Mouse (Mus musculus): ENCODE results near the gene Slc7a7.
"Not testable (repeated sequence)": the region's sequence is repeated elsewhere in the genome, so short reads cannot be mapped to it uniquely, and the experiment has no call there.

Gene Slc7a7

DNA sequence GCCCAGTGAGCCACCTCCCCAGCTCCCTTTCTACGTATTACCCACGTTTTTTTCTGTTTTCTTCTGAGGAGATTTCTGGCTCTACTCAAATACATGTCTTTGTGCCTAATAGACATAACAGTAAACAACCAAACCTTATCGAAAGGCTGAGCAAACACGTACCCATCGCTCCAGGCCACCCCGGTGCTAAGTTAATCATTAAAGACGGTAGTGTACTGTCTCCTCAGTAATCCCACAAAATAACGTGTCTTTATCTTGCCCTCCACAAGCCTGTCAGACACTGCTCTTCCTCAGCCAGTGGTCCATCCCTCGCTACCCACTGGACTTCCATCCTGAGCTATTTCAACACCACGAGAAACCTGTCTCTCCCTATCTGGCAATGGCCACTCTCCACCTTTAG, 35.8 kb downstream of the Slc7a7 start:
- no peak for DNase-seq (ENCODE audit: extremely low read depth, insufficient read length, low spot score)

DNA sequence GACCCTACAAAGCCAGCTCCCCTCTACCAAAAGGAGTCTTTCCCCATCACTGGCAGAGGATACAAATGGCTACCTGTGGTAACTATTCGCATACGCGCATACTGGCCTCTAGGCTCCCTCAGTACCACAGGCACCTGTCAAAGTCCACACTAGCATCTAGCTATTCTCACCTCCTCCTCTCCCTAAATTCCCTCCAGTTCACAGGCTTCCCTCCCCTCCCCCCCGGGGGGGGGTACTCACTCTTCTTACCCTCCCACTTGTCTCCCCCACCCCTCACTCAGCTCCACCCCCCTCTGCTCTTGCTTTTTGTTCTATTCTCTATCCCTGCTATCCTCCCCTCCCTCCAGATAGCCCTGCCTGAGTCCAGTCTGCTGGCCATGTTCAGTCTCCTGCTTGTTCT, 37.0 kb downstream of the Slc7a7 start:
- DNase-seq (ENCODE audit: extremely low read depth, insufficient read length, low spot score) = no peak

DNA sequence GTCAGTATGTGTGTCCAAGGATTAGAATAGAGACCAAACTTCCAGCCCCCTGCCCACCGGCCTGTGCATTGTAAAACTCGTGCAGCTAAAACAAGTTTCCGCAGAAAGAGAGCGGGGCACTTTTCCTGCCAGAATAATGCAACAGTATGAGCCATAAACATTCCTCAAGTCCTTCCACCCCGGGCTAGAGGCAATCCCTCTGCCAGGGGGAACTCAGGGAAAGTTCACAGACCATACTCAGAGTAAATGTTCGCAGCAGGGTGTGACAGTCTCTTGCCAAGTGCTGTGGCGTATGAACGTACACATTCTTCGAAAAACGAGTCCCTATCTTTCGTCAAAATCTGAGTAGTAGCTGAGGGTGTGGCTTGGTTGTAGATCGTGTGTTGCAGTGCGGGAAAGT, 38.0 kb downstream of the Slc7a7 start:
- no peak for DNase-seq (ENCODE audit: extremely low read depth, insufficient read length, low spot score)

DNA sequence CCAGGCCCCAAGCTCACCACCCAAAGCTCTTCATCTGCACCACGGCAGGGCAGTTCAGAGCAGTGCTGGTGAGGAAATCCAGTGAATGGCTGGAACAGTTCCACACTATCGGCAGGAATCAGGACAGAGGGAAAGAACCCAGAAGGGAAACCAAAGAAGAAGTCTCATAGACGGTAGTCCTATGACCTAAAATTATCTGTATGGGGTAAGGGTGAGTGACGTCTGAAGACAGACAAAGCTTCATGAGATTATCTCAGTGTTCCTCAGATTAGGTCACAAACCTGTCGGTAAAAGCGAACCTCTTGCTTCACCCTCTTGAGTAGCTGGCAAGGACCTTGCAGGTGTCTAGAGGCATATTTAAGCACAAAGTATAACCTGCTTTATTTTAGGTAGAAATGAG, 40.4 kb downstream of the Slc7a7 start:
- no peak for DNase-seq (ENCODE audit: extremely low read depth, insufficient read length, low spot score)

DNA sequence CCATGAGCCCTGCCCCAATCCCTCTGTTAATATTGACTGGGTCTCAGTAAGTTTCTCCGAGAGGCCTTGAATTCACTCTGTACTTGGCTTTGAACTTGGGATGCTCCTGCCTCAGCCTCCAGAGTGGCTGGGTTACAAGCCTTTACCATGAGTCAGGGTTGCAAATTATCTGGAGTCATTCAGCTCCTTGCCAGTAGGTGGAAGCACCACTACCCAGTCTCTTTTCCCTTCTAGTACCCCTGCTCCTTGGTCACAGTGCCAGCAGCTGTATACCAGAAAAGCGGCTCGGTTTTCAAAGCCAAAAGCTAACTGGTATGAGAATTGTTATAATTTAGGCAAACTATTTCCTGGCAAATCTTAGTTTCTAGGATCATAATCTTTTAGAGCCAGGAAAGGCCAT, 41.7 kb downstream of the Slc7a7 start:
- DNase-seq (ENCODE audit: extremely low read depth, insufficient read length, low spot score) = no peak

DNA sequence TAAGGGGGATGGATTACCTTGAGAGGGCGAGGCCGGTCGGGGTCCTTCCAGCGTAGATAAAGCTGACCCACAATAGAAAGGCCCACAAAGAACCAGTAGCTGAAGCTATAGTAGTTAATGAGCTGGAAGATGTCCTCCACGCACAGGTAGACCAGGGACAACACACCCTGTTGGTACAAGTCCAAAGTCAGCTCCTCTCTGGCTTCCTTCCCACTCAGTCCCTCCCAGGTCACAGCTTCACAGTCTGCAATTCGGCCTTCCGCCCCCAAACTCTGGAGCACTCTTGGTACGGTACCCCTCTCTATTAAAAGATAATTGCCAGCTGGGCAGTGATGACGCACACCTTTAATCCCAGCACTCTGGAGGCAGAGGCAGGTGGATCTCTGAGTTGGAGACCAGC, 44.7 kb downstream of the Slc7a7 start:
- DNase-seq (ENCODE audit: extremely low read depth, insufficient read length, low spot score) = no peak

DNA sequence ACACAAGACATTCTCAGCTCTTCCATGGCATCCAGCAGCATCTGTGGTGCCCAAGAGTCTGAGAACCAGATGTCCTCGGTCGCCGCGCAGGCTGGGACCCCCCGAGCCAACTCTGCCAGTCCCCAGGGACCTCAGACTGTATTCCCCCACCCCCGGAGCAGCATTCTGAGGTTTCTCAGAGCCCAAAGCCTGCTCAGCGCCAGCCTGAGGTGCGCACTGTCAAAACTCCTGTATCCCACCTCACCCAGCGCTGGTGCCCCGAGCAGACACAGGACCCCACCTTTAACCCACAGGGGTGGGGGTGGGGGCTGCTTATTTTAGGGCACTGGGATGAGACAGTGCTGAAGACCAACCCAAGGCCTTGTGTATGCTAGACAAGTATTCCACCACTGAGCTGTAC, 46.1 kb downstream of the Slc7a7 start:
- no peak for DNase-seq (ENCODE audit: extremely low read depth, insufficient read length, low spot score)

DNA sequence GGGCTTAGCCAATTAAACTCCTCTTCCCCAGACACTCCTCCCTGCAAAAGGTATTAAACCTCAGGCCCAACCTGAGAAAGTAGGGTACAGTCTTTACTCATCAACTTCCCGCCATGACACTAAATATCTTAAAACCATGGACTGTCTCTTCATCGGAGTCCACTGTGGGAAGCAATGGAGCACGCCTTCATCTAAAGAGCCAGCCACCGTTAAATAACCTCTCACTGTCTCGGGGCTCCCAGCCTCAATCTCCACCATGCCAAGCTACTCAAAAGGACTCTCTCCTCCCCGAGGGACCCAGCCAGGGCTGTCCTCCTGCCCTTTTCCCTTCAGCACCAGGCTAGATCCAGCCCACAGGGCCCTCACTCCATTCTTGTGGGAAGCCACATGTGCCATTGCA, 47.0 kb downstream of the Slc7a7 start:
- DNase-seq (ENCODE audit: extremely low read depth, insufficient read length, low spot score) = no peak

DNA sequence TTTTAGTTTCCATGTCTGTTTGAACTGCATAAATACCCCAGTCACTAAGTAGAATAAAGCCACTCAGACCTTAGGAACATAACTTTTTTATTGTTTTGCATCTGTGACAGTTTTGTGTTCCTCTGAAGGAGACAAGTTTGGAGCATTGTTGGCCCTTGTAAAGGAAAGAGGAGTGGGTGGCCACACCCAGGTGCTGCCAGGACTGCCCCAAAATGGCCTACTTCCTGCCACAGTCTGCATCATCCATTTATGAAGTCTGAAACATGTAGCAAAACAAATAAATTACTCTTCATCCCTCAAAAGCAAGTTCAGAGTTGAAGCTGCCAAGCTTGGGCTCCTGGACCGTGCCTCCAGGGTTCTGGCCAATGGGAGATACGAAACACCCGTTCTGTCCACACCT, 48.2 kb downstream of the Slc7a7 start:
- no peak for DNase-seq (ENCODE audit: extremely low read depth, insufficient read length, low spot score)

DNA sequence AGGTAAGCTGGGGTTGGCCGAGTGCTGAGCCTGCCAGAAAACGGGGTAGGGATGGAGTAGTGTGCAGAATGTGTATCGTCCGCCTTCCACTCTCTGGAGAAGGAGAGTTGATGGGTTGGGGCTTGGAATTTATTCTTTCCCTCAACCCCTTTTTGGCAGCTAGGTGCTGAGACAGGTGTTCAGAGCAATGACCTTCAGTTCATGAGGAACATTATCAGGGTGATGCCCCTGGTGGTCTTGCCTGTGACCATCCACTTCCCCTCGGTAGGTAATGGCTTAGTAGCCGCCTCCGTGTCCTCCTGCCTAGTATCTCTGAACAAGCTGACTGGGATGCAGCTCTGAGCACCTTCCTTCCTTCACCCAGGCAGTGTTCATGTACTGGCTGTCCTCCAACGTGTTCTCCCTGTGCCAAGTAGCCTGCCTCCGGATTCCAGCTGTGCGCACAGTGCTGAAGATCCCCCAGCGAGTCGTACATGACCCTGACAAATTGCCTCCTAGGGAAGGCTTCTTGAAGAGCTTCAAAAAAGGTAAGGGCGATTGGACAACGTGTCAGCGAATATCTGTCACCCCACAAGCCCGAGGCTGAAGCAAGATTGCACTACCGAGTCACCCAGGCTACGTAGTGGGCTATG, 50.0 kb downstream of the Slc7a7 start:
- no peak for DNase-seq (ENCODE audit: extremely low read depth, insufficient read length, low spot score)

DNA sequence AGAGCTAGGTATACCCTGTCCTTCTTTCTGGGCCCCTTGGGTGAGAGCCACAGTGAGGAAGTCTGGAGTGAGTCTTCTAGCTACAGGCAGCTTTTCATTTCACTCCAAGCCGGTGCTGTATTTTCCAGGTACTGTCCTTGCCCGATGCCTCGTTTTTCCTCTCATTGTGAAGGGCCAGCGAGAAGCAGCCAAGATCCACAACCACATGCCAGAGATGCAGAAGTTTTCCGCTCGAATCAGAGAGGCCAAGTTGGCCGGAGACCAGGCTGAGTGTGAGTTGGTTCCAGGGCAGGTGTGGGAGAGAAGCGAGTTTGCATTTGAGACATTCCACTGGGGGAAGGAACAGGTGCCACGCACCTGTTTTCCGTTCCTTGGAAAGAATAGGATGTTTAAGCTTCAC, 51.0 kb downstream of the Slc7a7 start:
- DNase-seq (ENCODE audit: extremely low read depth, insufficient read length, low spot score) = no peak

DNA sequence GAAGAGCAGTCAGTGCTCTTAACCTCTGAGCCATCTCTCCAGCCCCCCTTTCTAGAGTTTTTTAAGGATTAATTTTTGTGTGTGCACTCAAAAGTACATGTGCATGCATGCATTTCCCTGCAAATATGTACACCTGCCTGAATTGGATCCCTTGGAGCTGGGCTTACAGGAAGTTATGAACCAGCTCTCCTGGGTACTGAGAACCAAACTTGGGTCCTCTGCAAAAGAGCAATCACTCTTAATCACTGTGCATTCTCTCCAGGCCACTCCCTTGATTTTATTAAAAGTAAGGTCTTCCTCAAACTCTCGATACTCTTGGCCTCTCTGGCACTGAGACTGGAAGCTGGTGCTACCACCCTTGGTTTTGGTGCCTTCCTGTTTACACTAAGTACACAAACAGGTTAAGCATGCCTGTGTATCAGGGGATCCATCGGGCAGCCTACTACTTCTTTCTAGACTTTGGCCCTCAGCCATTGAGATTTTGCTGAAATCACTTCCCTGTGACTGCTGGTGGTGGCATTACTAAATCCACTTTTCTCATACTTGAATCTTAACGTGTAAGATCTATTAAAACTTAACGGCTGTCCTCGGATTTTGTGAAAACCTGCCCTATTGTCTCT, 52.4 kb downstream of the Slc7a7 start:
- no peak for DNase-seq (ENCODE audit: extremely low read depth, insufficient read length, low spot score)

DNA sequence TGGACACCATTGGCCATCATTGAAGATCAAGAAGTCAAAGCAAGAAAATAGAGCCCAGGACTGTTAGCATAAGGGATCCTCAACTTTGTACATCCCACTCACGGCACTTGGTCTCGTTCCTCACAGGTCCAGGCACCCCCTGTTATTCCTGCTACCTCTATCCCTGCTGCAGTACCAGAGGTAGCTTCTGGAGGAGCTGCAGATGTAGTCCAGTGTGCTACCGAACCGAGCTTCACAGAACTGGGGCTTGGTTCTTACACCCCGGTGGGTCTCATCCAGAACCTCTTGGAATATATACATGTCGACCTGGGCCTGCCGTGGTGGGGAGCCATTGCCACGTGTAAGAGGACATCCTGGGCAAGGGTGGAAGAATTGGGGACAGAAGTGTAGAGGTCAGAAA, 54.4 kb downstream of the Slc7a7 start:
- DNase-seq (ENCODE audit: extremely low read depth, insufficient read length, low spot score) = no peak

DNA sequence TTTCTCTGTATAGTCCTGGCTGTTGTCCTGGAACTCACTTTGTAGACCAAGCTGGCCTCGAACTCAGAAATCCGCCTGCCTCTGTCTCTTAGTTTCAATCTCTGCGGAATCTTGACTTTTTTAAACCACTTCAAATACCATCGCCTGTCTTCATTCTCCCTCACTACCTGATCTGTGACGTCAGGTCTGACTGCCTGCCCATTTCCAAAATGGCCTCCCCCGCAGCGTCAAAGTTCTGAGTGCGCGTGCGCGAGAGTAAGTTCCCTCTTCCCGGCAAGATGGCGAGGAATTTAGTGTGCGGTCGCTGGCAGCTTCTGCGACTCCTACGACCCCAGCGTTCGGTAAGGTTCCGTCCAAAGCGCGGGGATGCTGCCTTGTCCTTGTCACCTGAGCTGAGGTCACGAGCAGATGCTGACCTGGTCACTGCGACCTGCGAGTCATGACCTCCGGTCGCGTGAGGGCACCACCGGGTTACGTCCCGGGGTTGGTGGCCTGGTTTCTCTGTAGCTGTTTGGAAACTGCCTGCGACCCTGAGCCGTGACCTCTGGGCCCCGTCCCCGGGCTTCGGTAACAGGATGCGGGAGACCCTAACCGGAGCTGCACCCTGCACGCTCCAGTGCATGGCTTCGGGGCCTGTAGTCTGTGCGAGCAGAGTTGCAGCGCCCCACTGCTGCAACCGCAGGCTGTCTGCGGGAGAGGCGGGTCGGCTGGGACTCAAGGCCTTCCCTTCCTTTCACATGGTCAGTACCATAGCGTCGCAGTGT, 56.8 kb downstream of the Slc7a7 start, which contains the start of gene Oxa1l:
Oxa1l (plus strand) TSS at position 258 of the 764 bp plus-strand sequence.
- peak; percentile 92 for DNase-seq (ENCODE audit: extremely low read depth, insufficient read length, low spot score)

DNA sequence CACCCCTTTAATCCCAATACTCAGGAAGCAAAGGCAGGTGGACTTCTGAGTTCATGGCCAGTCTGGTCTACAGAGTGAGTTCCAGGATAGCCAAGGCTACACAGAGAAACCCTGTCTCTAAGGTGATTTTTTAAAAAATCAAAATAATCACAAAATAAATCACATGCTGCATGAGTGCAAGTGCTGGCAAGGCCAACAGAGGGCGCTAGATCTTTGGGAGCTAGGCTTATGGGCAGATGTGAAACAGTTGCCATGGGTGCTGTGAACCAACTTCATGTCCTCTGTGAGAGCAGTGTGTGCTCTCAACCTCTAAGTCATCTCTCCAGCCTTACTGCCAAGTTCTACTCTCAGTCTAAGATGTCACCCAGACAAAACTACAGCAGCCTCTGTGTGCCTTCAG, 63.2 kb downstream of the Slc7a7 start:
- DNase-seq (ENCODE audit: extremely low read depth, insufficient read length, low spot score) = no peak

DNA sequence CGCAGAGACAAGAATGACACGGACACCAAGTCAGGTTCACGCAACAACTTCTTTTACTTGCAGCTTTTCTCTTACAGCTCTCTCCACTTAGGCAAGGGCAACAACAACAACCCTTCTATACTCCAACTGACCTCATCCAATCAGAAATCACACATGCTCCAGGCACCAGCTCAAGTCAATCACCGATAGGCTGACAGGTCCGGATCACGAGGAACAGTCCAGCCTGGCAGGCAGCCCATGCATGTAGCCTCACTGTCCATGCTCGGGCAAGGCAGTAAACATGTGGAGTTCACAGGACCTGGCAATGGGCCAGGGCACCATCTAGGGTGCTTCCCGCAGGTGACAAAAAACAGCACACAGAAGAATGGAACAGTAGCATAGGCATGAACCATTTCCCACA, 65.3 kb downstream of the Slc7a7 start:
- DNase-seq (ENCODE audit: extremely low read depth, insufficient read length, low spot score) = no peak

DNA sequence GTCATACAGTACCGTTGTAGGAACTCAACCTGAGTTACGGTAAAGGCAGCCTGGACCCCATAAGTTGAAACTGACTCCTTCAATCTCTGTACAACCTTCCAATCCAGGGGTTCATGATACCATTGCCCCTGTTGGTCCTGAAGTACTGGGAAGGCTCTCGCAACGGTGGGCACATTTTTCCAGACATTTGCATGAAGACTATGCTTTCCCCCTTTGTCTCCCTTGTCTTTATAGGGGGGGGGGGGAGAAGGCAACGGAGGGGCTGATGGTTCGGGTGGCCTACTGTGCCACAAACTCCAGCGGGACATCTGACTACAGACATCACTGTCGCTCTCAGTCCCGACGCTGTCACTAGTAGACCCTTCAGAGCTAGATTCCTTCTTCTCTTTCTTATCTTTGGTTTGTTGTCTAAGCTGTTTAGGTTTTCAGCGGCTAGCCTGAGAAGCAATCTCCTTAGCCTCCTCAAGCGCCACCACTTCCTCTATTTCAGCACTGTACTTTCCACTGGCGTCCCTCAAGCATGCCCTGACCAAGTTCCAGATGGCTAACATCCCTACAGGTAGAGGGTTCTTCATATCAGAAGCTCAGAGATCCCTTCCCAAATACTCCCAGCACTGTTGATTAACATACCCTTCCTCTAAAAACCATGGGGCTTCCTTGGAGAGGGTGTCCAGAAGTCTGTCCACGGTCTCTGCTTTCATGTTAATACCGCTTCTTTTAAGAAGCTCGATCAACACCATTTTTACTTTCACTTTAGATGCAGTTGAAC, 66.6 kb downstream of the Slc7a7 start:
- DNase-seq (ENCODE audit: extremely low read depth, insufficient read length, low spot score) = not testable (repeated sequence)

DNA sequence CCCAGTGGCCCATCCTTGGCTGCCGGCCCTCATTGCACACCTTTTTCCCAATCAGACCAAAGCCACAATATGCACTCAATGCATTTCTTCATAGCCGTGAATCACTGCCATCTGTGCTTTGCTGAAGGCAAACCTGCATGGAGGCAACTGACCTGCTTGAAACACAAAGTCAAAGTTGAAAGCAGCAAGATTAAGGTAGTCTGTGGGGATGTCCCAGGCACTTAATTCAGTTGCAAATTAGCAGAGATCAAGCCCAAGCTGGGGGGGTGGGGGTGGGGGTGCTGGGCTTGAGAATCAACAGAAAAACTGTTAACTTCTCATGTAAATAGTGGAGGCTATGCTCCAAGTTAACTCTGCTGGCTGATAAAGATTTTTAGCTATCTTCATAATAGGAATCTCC, 75.8 kb downstream of the Slc7a7 start:
- not testable (repeated sequence) for DNase-seq (ENCODE audit: extremely low read depth, insufficient read length, low spot score)

DNA sequence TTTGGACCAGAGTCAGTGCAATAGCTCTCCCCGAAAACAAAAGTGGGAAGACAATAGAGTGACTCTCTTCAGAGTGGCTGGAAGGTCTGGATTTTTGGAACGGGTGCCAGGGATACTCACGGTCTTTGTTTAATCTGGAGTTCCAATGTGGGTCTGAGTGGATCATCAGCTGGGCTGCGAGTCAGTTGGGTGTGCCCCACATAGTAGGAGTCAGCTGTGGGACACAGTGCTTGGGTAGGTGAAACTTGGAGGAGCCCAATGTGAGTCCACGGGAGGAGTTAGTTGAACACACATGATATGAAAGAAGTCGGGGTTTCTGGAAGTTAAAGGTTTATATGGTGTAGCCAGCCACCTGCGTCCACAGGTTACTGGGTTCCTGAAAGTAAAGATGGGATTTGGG, 76.7 kb downstream of the Slc7a7 start:
- no peak for DNase-seq (ENCODE audit: extremely low read depth, insufficient read length, low spot score)

DNA sequence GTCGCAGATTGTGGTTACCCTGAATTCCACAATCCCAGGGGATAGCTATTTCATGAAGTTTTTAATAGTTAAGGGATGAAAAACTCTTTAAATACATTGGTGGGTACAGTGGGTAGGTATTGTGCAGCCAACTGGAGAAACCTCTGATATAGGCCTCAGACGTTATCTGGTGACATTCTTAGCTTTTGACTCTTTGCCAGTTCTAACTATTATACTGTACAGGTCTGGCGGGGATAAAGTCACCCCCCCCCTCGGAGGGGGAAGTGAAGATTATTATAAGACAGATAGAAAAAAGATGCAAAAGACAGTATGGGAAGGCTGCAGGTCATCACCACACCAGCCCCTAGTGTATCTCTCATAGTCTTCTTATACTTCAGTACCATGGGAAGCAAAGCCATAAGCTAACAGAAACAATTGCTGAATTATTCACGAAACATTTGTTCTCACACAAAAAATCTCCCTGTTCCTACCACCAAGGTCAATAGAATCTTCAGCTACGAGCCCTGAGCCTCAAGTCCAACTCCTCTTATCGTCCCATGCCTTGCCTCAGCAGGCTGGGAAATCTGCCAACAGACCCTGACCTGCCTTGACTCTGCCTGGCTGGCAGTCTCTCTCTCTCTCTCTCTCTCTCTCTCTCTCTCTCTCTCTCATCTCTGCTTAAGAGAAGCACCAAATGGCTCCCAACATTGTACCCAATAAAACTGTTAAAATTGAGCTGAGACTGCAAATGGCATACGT, 84.0 kb downstream of the Slc7a7 start:
- DNase-seq (ENCODE audit: extremely low read depth, insufficient read length, low spot score) = no peak

All from 3134 (cell line).